Mouse (Mus musculus): ENCODE data around the gene Prss27. TPM values are rescaled to one million over a fixed set of nuclear protein-coding genes. Genes with fewer than 3 reads are reported as not detected.

Gene Prss27
- polyA plus RNA-seq, 1 experiment, result not detected

DNA sequence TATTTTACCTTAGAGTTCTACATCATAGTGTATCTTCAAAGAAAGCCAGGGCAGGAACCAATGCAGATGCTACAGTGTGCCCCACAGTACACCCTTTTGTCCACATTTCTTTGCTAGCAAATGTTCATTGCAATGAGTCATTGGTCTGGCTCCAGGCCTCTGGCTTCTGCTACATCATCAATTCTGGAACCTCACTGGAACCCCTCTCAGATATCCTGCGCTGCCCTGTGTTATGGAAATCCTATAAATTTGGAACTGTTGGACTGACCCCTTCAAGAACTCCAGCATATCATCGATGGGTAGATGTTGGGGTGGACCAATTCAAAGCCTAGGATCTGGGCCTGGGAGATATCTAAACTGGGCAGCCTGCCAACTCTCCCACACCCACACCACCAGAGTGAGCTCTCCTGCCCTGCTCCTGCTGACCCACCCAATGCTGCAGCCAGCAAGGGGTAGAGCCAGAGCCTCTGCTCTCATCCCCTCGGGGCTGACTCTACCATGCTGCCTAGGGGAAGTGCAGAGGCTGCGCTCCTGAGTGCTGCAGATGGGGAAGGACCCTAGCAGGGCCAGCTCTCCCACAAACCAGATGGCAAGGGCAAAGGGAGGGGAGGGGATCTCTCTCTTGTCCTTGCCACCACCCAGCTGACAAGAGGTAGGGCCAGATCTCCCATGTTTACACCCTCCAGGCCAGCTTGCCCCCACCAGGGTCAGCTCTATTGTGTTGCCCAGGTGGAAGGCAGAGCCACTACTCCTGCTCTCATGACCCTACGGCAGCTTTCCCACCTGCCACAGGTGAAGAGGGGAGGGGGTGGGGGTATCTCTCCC, 16.4 kb upstream of the Prss27 start:
- no peaks in the 10 kb centered on the region for H3K4me1 ChIP-seq

DNA sequence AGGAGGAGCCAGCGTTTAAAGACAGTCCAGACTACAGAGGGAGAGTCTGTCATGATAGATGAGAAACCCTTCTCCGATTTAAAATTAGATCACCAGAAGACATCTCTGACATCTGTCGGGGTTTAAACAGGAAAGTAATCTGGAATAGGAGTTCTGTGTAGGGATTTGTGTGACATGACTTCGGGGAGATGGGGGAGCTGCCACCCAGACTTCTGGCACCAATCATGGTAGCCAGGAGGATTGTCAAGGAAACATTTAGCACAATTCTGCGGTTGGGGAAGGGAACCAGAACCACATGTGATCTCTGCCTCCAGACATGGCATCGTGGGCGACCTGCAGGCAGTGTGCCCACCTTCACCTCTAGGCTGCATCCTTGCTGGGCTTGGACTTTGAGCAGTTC, 8.5 kb upstream of the Prss27 start:
- TF ChIP-seq FLI1 (IDR thresholded peaks at IDR 0.05; ENCODE audit: low read length), result no peak
- no peak for TF ChIP-seq GATA1 (IDR thresholded peaks at IDR 0.05; ENCODE audit: borderline replicate concordance, low read length)
- H3K9me3 ChIP-seq, result no peaks in the 10 kb centered on the region
- H3K4me1 ChIP-seq, result no peaks in the 10 kb centered on the region
- H3K36me3 ChIP-seq (replicated peaks; ENCODE audit: low read length), result no peaks in the 10 kb centered on the region
- peaks cover 21% of the 10 kb centered on the region for H3K27me3 ChIP-seq (replicated peaks)
- no peak overlapping the region for H3K4me3 ChIP-seq (replicated peaks)

More for the DNA sequence above, 16.4 kb upstream of the Prss27 start:
- H3K27me3 ChIP-seq (replicated peaks), result peaks cover 22% of the 10 kb centered on the region
- TF ChIP-seq FLI1 (IDR thresholded peaks at IDR 0.05; ENCODE audit: low read length) (no peak), GATA1 (IDR thresholded peaks at IDR 0.05; ENCODE audit: borderline replicate concordance, low read length) (no peak)
- H3K36me3 ChIP-seq (replicated peaks; ENCODE audit: low read length), result no peaks in the 10 kb centered on the region
- no peak overlapping the region for H3K4me3 ChIP-seq (replicated peaks)
- H3K9me3 ChIP-seq, result peaks cover under 1% of the 10 kb centered on the region; the same call in 1 of the 2 replicates

DNA sequence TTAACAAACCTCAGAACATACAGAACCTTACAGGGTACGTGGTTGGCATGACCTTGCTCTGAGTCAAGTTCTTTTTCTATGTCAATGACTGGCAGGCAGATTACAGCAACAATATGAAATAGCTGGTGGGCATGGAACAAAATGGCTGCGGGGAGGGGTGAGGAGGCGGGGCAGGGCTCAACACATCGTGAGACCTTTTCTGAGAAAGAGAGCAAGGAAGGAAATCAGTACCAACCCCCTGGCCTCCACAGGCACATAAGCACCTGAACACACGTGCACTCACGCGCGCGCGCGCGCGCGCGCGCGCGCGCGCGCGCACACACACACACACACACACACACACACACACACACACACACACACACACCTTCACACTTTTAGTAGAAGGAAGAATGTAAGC, 7.4 kb upstream of the Prss27 start:
- no peak for TF ChIP-seq GATA1 (IDR thresholded peaks at IDR 0.05; ENCODE audit: borderline replicate concordance, low read length)
- no peak for TF ChIP-seq FLI1 (IDR thresholded peaks at IDR 0.05; ENCODE audit: low read length)
- Histone ChIP-seq H3K9me3 (no peaks in the 10 kb centered on the region), H3K4me3 (replicated peaks) (no peak overlapping the region), H3K4me1 (no peaks in the 10 kb centered on the region), H3K36me3 (replicated peaks; ENCODE audit: low read length) (no peaks in the 10 kb centered on the region), H3K27me3 (replicated peaks) (peaks cover 18% of the 10 kb centered on the region)

DNA sequence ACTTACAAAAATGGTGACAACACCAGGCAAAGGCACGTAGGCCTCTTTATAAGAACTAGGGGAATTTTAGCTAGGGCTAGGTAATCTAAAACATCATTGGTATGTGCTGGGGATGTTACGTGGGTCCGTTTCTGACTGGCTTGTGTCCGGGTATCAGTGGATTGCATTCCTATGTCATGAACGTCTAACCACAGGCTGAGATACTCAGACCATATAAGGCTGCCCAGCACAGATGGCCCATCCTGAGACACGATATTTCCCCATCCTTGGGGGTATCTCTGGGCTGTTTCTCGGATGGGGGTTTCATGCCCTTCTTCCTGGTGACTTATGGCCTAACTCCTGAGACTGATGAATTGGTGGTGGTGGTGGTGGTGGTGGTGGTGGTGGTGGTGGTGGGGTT, 2.9 kb upstream of the Prss27 start:
- Histone ChIP-seq H3K27me3 (replicated peaks) (peaks cover 22% of the 10 kb centered on the region), H3K4me3 (replicated peaks) (no peak overlapping the region), H3K4me1 (peaks cover 4% of the 10 kb centered on the region; the same call in 1 of the 2 replicates), H3K36me3 (replicated peaks; ENCODE audit: low read length) (no peaks in the 10 kb centered on the region), H3K9me3 (peaks cover 2% of the 10 kb centered on the region)
- TF ChIP-seq FLI1 (IDR thresholded peaks at IDR 0.05; ENCODE audit: low read length) (no peak), GATA1 (IDR thresholded peaks at IDR 0.05; ENCODE audit: borderline replicate concordance, low read length) (no peak)

DNA sequence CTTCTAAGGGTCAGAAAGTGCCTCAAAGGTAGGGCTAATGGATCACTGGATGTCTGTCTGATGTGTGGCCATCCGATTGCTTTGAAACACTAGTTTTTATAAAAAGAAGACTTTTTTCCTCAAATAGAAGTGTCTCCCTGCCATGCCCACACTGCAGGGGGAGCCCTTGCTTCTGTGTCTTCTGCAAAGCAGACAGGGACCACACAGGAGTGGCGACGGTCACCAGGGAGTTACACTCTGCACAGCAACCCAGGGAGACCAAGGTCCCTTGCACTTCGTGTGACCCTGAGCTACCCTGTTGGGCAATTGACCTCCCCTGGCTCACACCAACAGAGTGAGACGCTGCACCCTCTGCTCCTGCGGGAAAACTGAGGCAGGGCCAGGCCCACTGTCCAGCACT, 990 bp upstream of the Prss27 start:
- Histone ChIP-seq H3K4me3 (replicated peaks) (no peak overlapping the region), H3K36me3 (replicated peaks; ENCODE audit: low read length) (no peaks in the 10 kb centered on the region), H3K4me1 (peaks cover 4% of the 10 kb centered on the region; the same call in 1 of the 2 replicates), H3K27me3 (replicated peaks) (peaks cover 28% of the 10 kb centered on the region), H3K9me3 (peaks cover 11% of the 10 kb centered on the region)
- TF ChIP-seq FLI1 (IDR thresholded peaks at IDR 0.05; ENCODE audit: low read length), result no peak
- no peak for TF ChIP-seq GATA1 (IDR thresholded peaks at IDR 0.05; ENCODE audit: borderline replicate concordance, low read length)

DNA sequence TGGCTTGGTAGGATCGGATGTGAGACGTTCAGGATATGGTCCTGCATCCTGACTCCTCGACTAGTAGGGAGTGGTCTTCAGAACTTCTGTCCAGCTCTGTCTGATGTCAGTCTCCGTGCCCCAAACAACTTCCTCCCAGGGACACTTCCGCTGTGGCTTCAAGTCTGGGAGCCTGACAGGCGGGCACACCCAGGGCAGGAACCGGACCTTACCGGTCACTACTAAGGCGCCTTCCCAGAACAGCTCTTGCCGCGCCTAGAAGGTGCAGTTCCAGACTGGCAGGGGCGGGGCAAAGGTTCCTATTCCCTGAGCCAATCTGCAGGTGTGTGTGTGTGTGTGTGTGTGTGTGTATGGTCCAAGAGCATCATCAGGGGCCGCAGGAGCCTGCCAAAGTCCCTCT, 584 bp upstream of the Prss27 start:
- peaks cover 25% of the 10 kb centered on the region for H3K27me3 ChIP-seq (replicated peaks)
- peaks cover 11% of the 10 kb centered on the region for H3K9me3 ChIP-seq
- TF ChIP-seq GATA1 (IDR thresholded peaks at IDR 0.05; ENCODE audit: borderline replicate concordance, low read length) (no peak), FLI1 (IDR thresholded peaks at IDR 0.05; ENCODE audit: low read length) (no peak)
- peaks cover 4% of the 10 kb centered on the region; the same call in 1 of the 2 replicates for H3K4me1 ChIP-seq
- H3K36me3 ChIP-seq (replicated peaks; ENCODE audit: low read length), result no peaks in the 10 kb centered on the region
- no peak overlapping the region for H3K4me3 ChIP-seq (replicated peaks)

DNA sequence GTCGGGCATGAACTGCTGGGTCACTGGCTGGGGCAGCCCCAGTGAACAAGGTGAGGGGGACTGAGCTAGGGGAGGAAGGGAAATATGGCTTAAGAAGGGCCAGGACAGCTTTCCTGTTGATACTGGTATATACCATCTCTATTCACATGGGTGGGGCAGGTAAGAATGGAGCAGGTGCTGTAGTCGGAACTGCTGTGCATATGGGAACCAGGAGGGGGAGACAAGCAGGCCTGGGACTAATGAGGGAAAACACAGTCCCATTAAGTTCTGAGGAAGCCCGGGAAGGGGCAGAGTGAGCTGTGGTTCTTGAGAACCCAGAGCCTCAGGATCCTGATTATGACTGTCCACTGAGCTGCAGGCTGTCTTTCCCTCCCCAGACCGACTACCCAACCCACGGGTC, 6.5 kb downstream of the Prss27 start:
- Histone ChIP-seq H3K9me3 (peaks cover 11% of the 10 kb centered on the region), H3K36me3 (replicated peaks; ENCODE audit: low read length) (peaks cover 28% of the 10 kb centered on the region), H3K4me1 (peaks cover 4% of the 10 kb centered on the region; the same call in 1 of the 2 replicates), H3K4me3 (replicated peaks) (peak overlapping the region; percentile 10), H3K27me3 (replicated peaks) (peaks cover 13% of the 10 kb centered on the region)
- TF ChIP-seq FLI1 (IDR thresholded peaks at IDR 0.05; ENCODE audit: low read length), result no peak
- TF ChIP-seq GATA1 (IDR thresholded peaks at IDR 0.05; ENCODE audit: borderline replicate concordance, low read length), result no peak

DNA sequence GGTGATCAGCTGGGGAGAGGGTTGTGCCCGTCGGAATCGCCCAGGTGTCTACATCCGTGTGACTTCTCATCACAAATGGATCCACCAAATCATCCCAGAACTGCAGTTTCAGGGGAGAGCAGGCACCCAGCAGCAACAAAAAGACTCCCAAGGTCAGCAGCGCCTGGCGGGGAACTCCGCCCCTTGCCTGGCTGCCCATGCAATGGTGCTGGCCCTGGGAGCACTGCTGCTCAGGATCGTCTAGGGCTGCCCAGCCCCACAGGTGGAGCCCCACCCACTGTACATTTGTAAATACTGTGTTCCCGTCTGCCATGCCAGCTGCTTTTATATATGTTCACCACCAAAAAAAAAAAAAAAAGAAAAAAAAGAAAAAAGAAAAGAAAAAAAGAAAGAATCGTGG, 7.7 kb downstream of the Prss27 start:
- no peak overlapping the region for H3K4me3 ChIP-seq (replicated peaks)
- peaks cover 4% of the 10 kb centered on the region; the same call in 1 of the 2 replicates for H3K4me1 ChIP-seq
- peaks cover 9% of the 10 kb centered on the region for H3K27me3 ChIP-seq (replicated peaks)
- H3K9me3 ChIP-seq, result peaks cover 4% of the 10 kb centered on the region; the same call in 1 of the 2 replicates
- no peak for TF ChIP-seq GATA1 (IDR thresholded peaks at IDR 0.05; ENCODE audit: borderline replicate concordance, low read length)
- TF ChIP-seq FLI1 (IDR thresholded peaks at IDR 0.05; ENCODE audit: low read length), result no peak
- H3K36me3 ChIP-seq (replicated peaks; ENCODE audit: low read length), result peaks cover 38% of the 10 kb centered on the region

DNA sequence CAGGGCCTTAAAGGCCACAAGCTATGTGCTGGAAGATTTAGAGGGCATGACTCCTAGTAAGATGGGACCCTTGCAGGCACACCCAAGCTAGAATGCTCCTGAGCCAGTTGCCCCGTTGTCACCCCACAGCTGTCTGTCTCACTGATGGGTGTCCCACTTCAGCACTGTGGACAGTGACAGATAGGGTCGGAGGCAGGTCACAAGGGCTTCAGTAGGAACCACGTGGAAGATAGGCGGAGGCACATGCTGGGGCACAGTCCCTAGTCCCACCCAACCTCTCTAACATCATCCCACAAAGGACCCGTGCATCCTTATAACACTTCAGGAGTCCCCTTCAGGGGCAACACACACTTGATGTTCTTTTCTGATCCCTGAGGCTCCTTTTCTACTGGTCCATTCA, 8.1 kb downstream of the Prss27 start:
- Histone ChIP-seq H3K27me3 (replicated peaks) (peaks cover 5% of the 10 kb centered on the region), H3K36me3 (replicated peaks; ENCODE audit: low read length) (peaks cover 42% of the 10 kb centered on the region), H3K9me3 (no peaks in the 10 kb centered on the region), H3K4me3 (replicated peaks) (no peak overlapping the region), H3K4me1 (peaks cover 4% of the 10 kb centered on the region; the same call in 1 of the 2 replicates)
- no peak for TF ChIP-seq GATA1 (IDR thresholded peaks at IDR 0.05; ENCODE audit: borderline replicate concordance, low read length)
- TF ChIP-seq FLI1 (IDR thresholded peaks at IDR 0.05; ENCODE audit: low read length), result no peak

DNA sequence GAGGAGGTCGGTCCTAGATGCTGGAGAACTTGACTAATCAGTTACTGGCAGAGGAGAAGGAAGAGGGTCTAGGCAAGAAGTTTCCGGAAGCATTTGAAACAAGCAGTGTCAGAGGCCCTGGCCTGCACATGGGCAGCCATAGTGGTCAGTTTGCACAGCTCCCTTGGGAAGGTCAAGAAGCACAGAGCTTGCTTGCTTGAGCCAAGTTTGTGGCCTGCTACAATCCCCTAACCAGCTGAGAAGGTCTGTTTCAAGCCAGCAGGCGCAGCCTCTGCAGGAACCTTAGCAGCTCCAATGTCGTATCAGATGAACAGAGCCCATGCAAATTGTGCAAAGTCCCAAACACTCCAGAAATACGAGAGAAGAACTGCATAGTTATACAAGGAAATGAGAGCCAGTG, 10.1 kb downstream of the Prss27 start:
- Histone ChIP-seq H3K4me1 (peaks cover 7% of the 10 kb centered on the region), H3K4me3 (replicated peaks) (no peak overlapping the region), H3K36me3 (replicated peaks; ENCODE audit: low read length) (peaks cover 60% of the 10 kb centered on the region), H3K9me3 (no peaks in the 10 kb centered on the region), H3K27me3 (replicated peaks) (peaks cover 2% of the 10 kb centered on the region)
- TF ChIP-seq GATA1 (IDR thresholded peaks at IDR 0.05; ENCODE audit: borderline replicate concordance, low read length), result no peak
- TF ChIP-seq FLI1 (IDR thresholded peaks at IDR 0.05; ENCODE audit: low read length), result no peak

Data from megakaryocyte, embryonic 14.5 days (primary cell).